Mouse (Mus musculus): ENCODE results near the gene Gm11549.

DNA sequence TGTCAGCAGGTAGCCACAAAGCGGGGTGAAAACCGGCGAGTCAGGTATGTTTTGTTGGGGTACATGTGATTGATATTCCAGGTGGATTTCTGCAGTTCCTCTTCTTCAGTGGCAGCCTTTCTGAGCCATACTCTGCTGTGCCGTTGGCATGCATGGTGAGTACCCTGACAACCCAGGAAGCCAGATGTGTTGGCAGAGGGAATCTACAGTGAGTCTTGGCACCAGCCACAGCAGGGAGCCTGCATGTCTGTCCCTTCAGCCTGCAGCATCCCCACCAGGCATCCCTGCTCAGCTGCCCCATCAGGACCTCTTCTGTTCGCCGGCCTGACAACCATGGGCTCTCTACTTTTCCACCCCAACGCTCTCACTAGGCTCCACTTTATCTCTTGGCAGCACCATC lies 20.1 kb downstream of the Gm11549 start:
- no peak for TF ChIP-seq CTCF (IDR thresholded peaks at IDR 0.05; ENCODE audit: extremely low read depth, insufficient read depth, insufficient read length, insufficient replicate concordance)
- TF ChIP-seq POLR2A (IDR thresholded peaks at IDR 0.05; ENCODE audit: low read depth, low read length) = no peak
